Mouse (Mus musculus): ENCODE measurements around the gene Nudt19. TPM values are rescaled to one million over a fixed set of nuclear protein-coding genes. Genes with fewer than 3 reads are reported as not detected.
"Not testable (repeated sequence)": the region's sequence is repeated elsewhere in the genome, so short reads cannot be mapped to it uniquely, and the experiment has no call there.

Nudt19 gene
- total RNA-seq, 2 experiments from 2014 or later, result 55.5 to 68.1 TPM

- no peak for DNase-seq (ENCODE audit: extremely low spot score in 1 of 2, low spot score in 2 of 2)
- TF ChIP-seq CTCF (IDR thresholded peaks at IDR 0.05), result no peak; the same call in none of the 2 replicates
- Histone ChIP-seq H3K4me3 (no peak within 1 kb of the TSS), H3K27ac (no peak within 1 kb of the TSS)
- intact Hi-C loops (cut with DNase I), result no loop called here
Observed at GRCm38 (mm10) chr7:35537562-35537961, 18.5 kb downstream of the Nudt19 start, which contains the start of gene Tdrd12. Gene Tdrd12, minus strand, starts transcription at chr7:35537745.

- no peak for TF ChIP-seq CTCF (IDR thresholded peaks at IDR 0.05)
- intact Hi-C loops (cut with DNase I), result no loop called here
- Histone ChIP-seq H3K27ac (no peak overlapping the region), H3K4me3 (no peak overlapping the region)
- DNase-seq (ENCODE audit: extremely low spot score in 1 of 2, low spot score in 2 of 2), result no peak
Observed at GRCm38 (mm10) chr7:35535750-35536512, 20.2 kb downstream of the Nudt19 start.

GRCm38 (mm10) chr7:35530544-35530943 lies 25.6 kb downstream of the Nudt19 start:
- H3K4me3 ChIP-seq; DNase-seq (ENCODE audit: extremely low spot score in 1 of 2, low spot score in 2 of 2); H3K27ac ChIP-seq; intact Hi-C loops (cut with DNase I): not testable (repeated sequence)

- no peak for DNase-seq (ENCODE audit: extremely low spot score in 1 of 2, low spot score in 2 of 2)
- TF ChIP-seq CTCF (IDR thresholded peaks at IDR 0.05), result no peak
- intact Hi-C loops (cut with DNase I), result no loop called here
- Histone ChIP-seq H3K27ac (no peak overlapping the region), H3K4me3 (no peak overlapping the region)
Observed at GRCm38 (mm10) chr7:35530026-35530425, 26.1 kb downstream of the Nudt19 start.

GRCm38 (mm10) chr7:35526795-35527194 lies 29.3 kb downstream of the Nudt19 start:
- H3K4me3 ChIP-seq, result no peak overlapping the region
- H3K27ac ChIP-seq, result no peak overlapping the region
- intact Hi-C loops (cut with DNase I), result no loop called here
- no peak for DNase-seq (ENCODE audit: extremely low spot score in 1 of 2, low spot score in 2 of 2)
- no peak for TF ChIP-seq CTCF (IDR thresholded peaks at IDR 0.05)

- no peak for DNase-seq (ENCODE audit: extremely low spot score in 1 of 2, low spot score in 2 of 2)
- Histone ChIP-seq H3K4me3 (no peak overlapping the region), H3K27ac (no peak overlapping the region)
- intact Hi-C loops (cut with DNase I), result no loop called here
- TF ChIP-seq CTCF (IDR thresholded peaks at IDR 0.05), result peak; percentile 40
Observed at GRCm38 (mm10) chr7:35501995-35502394, 54.1 kb downstream of the Nudt19 start.

- TF ChIP-seq CTCF (IDR thresholded peaks at IDR 0.05), result no peak
- Histone ChIP-seq H3K27ac (no peak overlapping the region), H3K4me3 (no peak overlapping the region)
- intact Hi-C loops (cut with DNase I), result no loop called here
- no peak for DNase-seq (ENCODE audit: extremely low spot score in 1 of 2, low spot score in 2 of 2)
Observed at GRCm38 (mm10) chr7:35497516-35497915, 58.6 kb downstream of the Nudt19 start.

Other genes starting within 250 kb of the Nudt19 start
- gene Gpatch1, start 237.9 kb downstream of the Nudt19 start, total RNA-seq (2021), result 10 to 100 TPM; 27.3 to 27.7 TPM
- 1 to 10 TPM; 5.8 to 6.2 TPM for gene Rhpn2, start 222.1 kb downstream of the Nudt19 start, total RNA-seq (2021)
- gene Faap24, start 159.5 kb downstream of the Nudt19 start, total RNA-seq (2021), result 1 to 10 TPM; 5.4 to 6.8 TPM
- 10 to 100 TPM; 18.3 to 25.1 TPM for gene Cep89, start 159.3 kb downstream of the Nudt19 start, total RNA-seq (2021)
- gene Slc7a9, start 107.5 kb downstream of the Nudt19 start, total RNA-seq (2021), result not detected
- gene Tdrd12, start 18.6 kb downstream of the Nudt19 start, total RNA-seq (2021), result under 1 TPM; 0.33 to 0.38 TPM
- under 1 TPM; 0.38 to 0.40 TPM for gene Rgs9bp, start 29.3 kb upstream of the Nudt19 start, total RNA-seq (2021)
- gene Ankrd27, start 29.9 kb upstream of the Nudt19 start, total RNA-seq (2021), result 10 to 100 TPM; 43.4 to 46.8 TPM
- gene Pdcd5, start 91.2 kb upstream of the Nudt19 start, total RNA-seq (2021), result 10 to 100 TPM; 68.1 to 69.2 TPM
- gene Dpy19l3, start 198.2 kb upstream of the Nudt19 start, total RNA-seq (2021), result 10 to 100 TPM; 65.4 to 90.4 TPM
- 10 to 100 TPM; 29.9 to 32.2 TPM for gene Zfp507, start 246.7 kb upstream of the Nudt19 start, total RNA-seq (2021)

Measured in left cerebral cortex, adult 2 months (tissue).